Mouse (Mus musculus) heart, adult 18-20 months (tissue): Measurements from ENCODE around the gene Nkx2-4. TPM values are rescaled to one million over a fixed set of nuclear protein-coding genes. Genes with fewer than 3 reads are reported as not detected.

ENCODE experiments used
- DNase-seq, 2 experiments: peaks; one replicate each; pipeline ENCODE4 v3.0.0; 2021 to 2022; ENCODE audit warnings: mixed read lengths in 1 of 2
- long read RNA-seq, 2 experiments: library from polyadenylated mRNA; stranded (forward); transcript quantifications; one replicate each; pipeline ENCODE4 v2.0.0; 2021
- total RNA-seq, 2 experiments: library from RNA; stranded (reverse); gene quantifications; 2 replicates each; pipeline ENCODE4 v1.2.3; 2021

The Nkx2-4 gene
- total RNA-seq, result not detected
- long read RNA-seq, experiment 1, result 0 reads
- long read RNA-seq, experiment 2, result 0 reads

GRCm38 (mm10) chr2:147085072-147085870 lies at the start of gene Nkx2-4:
Gene Nkx2-4 (minus strand): TSS chr2:147085445.
- DNase-seq, result peak in 1 of 2 experiments; percentile 13

DNA sequence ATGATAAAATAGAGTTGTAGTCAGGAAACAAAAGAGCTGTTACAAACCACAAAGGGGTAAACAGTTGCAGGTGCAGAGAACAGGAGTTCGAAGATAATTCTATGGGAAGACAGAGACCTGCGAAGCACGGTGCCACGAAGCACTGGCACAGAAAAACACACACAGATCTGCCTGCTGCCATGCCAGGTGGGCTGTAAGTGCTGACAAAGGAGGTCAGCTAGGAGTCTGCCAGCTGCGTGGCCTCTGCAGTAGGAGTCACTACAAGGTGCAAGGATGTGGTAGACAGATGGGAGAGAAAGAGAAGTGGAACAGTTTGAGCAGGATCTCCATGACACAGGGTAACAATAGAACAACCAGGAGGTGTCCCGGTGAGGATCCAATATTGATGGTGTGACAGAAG lies 42.1 kb upstream of the Nkx2-4 start:
- DNase-seq, result no peak

- no peak for DNase-seq
Measured at GRCm38 (mm10) chr2:147119736-147120135, 34.5 kb upstream of the Nkx2-4 start.

- no peak for DNase-seq
Measured at GRCm38 (mm10) chr2:147086441-147086840, 1.2 kb upstream of the Nkx2-4 start.

DNA sequence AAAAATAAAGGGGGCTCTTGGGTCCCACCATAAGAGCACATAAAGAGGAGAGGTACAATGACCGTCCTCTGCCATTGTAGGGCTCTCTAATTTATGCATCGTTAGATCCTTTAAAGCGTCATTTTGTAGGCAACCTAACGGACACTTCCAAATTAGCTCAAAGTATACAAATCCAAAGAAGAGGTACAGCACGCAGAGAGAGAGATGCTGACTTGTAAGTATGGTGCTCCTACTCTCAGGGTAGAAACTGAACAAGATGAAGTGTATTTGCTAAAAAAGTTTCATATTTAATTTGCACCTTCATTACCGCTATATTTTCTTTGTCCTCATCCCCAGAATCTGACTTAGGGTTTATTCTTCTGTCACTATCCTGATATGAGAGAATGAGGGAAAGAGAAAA lies 692 bp upstream of the Nkx2-4 start:
- peak in 1 of 2 experiments; percentile 5 for DNase-seq

- DNase-seq, result peak in 1 of 2 experiments; percentile 6
Measured at GRCm38 (mm10) chr2:147084366-147085071, 726 bp downstream of the Nkx2-4 start.

GRCm38 (mm10) chr2:147083471-147084365 lies 1.5 kb downstream of the Nkx2-4 start:
- peak; percentile 3 to 43 for DNase-seq

GRCm38 (mm10) chr2:147082391-147082790 lies 2.9 kb downstream of the Nkx2-4 start:
- DNase-seq, result no peak

DNA sequence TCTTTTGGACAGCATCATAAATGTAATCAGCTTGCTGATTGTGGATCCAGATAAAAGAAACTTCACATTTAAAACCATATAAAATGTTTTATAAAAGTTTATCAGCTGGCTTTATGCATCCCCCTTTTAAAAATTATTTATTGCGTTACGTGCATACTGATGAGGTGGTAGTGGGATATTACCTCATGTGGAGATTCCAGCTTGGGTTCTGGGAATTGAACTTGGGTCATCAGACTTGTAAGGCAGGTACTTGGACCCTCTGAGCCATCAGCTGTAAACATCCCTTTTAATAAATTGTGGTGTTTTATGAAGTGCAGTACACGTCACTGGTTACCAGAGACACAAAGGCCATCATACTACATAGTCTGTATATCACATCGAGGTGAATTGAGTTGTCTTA lies 10.8 kb downstream of the Nkx2-4 start:
- no peak for DNase-seq

DNA sequence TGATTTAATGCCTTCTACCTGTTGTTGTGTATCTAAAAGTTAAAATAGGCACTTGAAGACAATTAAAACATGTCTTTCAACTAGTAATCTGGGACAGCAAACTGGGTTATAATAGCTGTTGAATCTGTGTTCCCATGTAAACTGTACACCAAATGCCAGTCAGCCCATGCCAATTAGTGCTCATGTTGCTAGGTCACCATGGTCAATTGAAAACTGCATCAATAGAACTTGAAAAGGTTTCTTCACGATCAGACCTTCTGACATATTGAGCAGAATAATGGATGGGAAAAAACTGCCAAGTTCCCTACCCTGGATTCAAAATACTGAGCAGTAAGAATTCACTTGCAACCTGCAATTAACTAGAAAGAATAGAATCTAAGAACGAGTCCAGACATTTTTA lies 11.3 kb downstream of the Nkx2-4 start:
- no peak for DNase-seq

- DNase-seq, result no peak
Measured at GRCm38 (mm10) chr2:147070305-147070704, 14.9 kb downstream of the Nkx2-4 start.

DNA sequence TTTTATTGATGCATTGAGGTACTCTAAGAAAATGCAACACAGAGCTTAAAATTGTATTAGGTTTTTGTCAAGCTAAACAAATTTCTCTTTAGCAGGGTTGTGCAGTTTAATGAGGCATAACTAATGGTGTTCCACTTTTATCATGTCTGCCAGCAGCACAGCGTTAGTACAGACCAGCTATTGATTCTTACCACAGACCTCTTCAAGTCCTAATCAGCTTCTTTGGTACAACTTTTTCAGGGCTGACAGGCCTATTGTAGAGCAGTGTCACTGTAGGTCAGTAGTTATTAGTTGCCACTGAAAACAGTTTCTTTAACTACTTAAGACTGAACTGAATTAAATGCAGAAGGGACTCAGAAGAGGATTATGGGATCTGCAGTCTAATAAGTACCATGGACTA lies 16.2 kb downstream of the Nkx2-4 start:
- no peak for DNase-seq

- DNase-seq, result no peak
Measured at GRCm38 (mm10) chr2:147067480-147068246, 17.6 kb downstream of the Nkx2-4 start.

DNA sequence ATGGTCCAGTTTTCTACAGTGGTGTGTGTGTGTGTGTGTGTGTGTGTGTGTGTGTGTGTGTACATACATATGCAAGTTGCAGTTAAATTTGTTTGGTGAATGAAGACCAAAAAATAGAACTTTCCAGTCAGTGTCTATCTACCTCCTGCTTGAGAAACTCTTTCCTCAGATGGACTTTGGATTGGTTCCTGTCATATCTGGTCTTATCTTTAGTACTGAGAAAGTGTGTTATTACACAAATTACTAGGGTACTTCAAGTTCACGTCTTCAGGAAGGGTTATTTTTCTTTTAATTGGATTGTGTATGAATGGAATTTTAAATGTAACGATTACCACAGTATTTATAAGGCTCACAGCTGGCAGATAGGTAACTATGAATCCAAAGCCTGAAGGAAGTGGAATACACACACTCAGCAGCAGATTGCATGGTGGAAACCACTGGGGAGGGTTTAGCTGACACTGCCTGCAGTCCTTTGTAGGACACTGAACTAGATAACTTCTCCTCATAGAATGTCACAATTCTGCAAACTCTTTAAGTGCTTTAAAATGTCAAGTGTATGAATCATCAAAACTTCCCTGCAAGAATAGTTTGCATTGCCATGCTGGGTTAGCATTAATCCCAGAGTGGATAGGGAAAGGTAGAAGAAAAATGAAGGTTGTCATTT lies 31.9 kb downstream of the Nkx2-4 start:
- DNase-seq, result no peak

GRCm38 (mm10) chr2:147047051-147047450 lies 38.2 kb downstream of the Nkx2-4 start:
- DNase-seq, result no peak

- no peak for DNase-seq
Measured at GRCm38 (mm10) chr2:147035864-147036263, 49.4 kb downstream of the Nkx2-4 start.

Other genes starting within 250 kb of the Nkx2-4 start
- 100 to 1,000 TPM; 102 to 117 TPM for gene Kiz, start 229.6 kb downstream of the Nkx2-4 start, total RNA-seq
- 10 to 100 TPM; 22.4 to 29.9 TPM for gene Xrn2, start 72.4 kb downstream of the Nkx2-4 start, total RNA-seq
- gene Nkx2-2, start 108.8 kb upstream of the Nkx2-4 start, total RNA-seq, result not detected